Mouse (Mus musculus) cerebellum, postnatal 25 days (tissue): ENCODE measurements at regions not wholly inside any gene's neighbourhood (a gene's known extent, or its start where the extent isn't known, plus 50 kb on each side); places are given as distances from the start of the nearest gene placed in this dataset.

ENCODE experiments used
- DNase-seq, 2 experiments: peaks; one replicate each; pipeline ENCODE4 v3.0.0; 2021; ENCODE audit warnings: mixed read lengths in 2 of 2

DNA sequence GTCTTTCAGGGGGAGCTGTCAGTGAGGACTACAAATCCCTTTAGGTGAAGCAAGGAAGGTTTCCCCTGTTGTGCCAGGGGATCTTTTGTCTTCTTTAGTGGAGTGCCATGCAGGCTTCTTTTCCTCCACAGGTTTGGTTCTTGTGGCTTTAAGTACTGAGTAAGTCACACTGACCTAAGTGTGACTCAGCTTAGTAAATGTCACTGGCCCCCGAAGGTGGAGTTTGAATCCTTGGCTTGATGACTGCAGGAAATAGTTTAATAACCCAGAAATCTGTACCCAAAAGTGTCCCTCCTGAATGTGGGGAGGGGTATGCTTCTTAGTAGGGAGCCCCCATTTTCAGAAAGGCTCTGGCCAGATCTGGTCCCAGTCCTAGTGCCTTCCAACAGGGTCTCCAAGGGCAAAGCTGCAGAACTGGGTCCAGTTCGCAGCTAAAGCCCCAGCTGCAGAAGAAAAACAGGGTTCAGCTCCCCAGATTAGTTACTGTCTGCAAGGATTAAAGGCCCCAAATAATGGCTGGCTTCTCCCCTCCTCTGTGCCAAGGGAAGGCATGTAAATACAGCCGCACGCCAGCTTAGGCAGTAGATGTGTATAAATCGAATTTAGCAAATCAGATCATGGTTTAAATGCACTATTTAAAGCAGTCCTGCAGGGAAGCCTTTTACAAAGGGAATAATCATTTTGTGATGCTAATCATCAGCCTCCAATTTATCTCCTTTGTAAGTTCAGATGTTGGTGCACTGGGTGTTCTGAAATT, 51.6 kb upstream of the Polg start:
- DNase-seq: peak in 1 of 2 experiments; percentile 11

DNA sequence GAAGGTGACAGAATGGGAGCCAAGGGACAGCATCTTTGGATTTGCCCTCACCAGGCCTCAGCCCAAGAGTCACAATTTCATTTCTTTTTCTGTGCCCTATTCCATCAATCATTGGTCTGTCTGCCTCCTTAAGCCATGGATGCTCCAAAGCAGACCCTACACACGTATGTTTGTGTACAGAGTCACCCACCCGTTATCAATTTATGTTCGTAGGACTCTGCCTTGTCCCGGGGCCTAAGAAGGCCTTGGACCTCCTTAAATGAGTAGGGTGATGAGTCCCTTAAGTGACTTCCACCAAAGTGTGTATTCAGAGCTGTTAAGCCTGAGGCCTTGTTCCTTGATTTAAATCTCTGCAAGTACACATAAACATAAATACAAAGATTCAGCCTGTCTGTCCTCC, 50.1 kb upstream of the Polg start:
- peak in 1 of 2 experiments; percentile 13 for DNase-seq
